Mouse (Mus musculus) hindbrain, embryonic 14.5 days (tissue): ENCODE measurements at regions not wholly inside any gene's neighbourhood (a gene's known extent, or its start where the extent isn't known, plus 50 kb on each side); places are given as distances from the start of the nearest gene placed in this dataset.

ENCODE experiments used
- ATAC-seq: fragments of 200-750 bp; cut with Nextera tagmentation; 2 replicates; pipeline ENCODE4 v1.8.0; 2017; ENCODE audit warnings: moderate number of reproducible peaks, mild to moderate bottlenecking, moderate TSS enrichment, moderate library complexity; ENCODE audit not compliant: low FRiP score
- DNase-seq: peaks from one replicate; pipeline ENCODE4 v3.0.0-alpha.2; 2015; ENCODE audit warnings: low spot score
- H3K27ac ChIP-seq: fragments of 300-500 bp; sonication (generic); 2 replicates; pipeline ENCODE4 v1.5.1; 2014; ENCODE audit warnings: mild to moderate bottlenecking, moderate library complexity
- H3K27me3 ChIP-seq: fragments of 300-500 bp; sonication (generic); 2 replicates; pipeline ENCODE4 v1.6.1; 2014; ENCODE audit warnings: mild to moderate bottlenecking, low read length, mixed read lengths; ENCODE audit not compliant: control insufficient read depth, insufficient read depth
- H3K36me3 ChIP-seq: fragments of 300-500 bp; sonication (generic); replicated peaks from 2 replicates; pipeline ENCODE4 v1.6.1; 2014; ENCODE audit not compliant: control insufficient read depth, insufficient read depth
- H3K4me1 ChIP-seq: fragments of 300-500 bp; sonication (generic); replicated peaks from 2 replicates; pipeline ENCODE4 v1.6.1; 2014; ENCODE audit warnings: antibody characterized with exemption, low read length, mixed read lengths; ENCODE audit not compliant: control insufficient read depth, insufficient read depth
- H3K4me2 ChIP-seq: fragments of 300-500 bp; sonication (generic); replicated peaks from 2 replicates; pipeline ENCODE4 v1.6.1; 2014; ENCODE audit warnings: mild to moderate bottlenecking, moderate library complexity
- H3K4me3 ChIP-seq: fragments of 300-500 bp; sonication (generic); replicated peaks from 2 replicates; pipeline ENCODE4 v1.5.1; 2014; ENCODE audit warnings: mild to moderate bottlenecking, low read length
- H3K9ac ChIP-seq: fragments of 300-500 bp; sonication (generic); 2 replicates; pipeline ENCODE4 v1.6.1; 2014
- H3K9me3 ChIP-seq: fragments of 300-500 bp; sonication (generic); 2 replicates; pipeline ENCODE4 v1.6.1; 2016; ENCODE audit warnings: low read length; ENCODE audit not compliant: control insufficient read depth
- WGBS: fragments of 180-500 bp; shearing (Covaris S2); extraction: QIAGEN DNeasy Blood & Tissue Kit; methylation state at CpG from one replicate; pipeline ENCODE4 v1.1.7; 2014; 5-methylcytosine and 5-hydroxymethylcytosine counted together

GRCm38 (mm10) chr11:64800246-64801121 is 178.4 kb upstream of the Elac2 start:
- 42% methylated on average over 21 of the region's 21 CpGs for WGBS
- Histone ChIP-seq H3K4me2 (peak overlapping the region; percentile 27; the same call in 1 of the 2 replicates), H3K27me3 (no peaks in the 10 kb centered on the region), H3K4me3 (no peak overlapping the region), H3K4me1 (peaks cover 11% of the 10 kb centered on the region; the same call in 1 of the 2 replicates), H3K9ac (no peak overlapping the region), H3K36me3 (no peaks in the 10 kb centered on the region), H3K9me3 (no peaks in the 10 kb centered on the region), H3K27ac (no peak overlapping the region)
- no peak for ATAC-seq
- peak; percentile 32 for DNase-seq

DNA sequence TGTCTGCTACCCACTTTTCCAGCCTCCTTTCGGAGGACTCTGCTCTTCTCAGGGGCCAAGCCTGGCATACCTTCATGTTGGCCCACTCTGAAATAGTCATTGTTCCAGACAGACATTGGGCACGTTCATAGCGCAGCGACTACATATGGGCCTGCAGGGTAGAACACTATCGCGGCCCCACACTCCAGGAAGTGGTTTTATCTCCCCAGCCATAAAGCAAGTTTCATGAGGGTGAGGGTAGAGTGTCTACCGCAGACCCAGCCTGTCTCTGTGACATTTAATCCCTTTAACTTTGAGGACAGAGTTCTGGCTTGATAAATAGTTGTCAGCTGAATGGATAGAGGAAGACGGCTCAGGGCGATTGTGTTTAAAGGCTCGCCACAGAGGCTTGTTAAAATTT is 177.5 kb upstream of the Elac2 start:
- H3K27me3 ChIP-seq = no peaks in the 10 kb centered on the region
- no peaks in the 10 kb centered on the region for H3K9me3 ChIP-seq
- DNase-seq (no peak), ATAC-seq (no peak)
- no peak overlapping the region for H3K9ac ChIP-seq
- 61% methylated on average over 10 of the region's 10 CpGs for WGBS
- H3K27ac ChIP-seq = no peak overlapping the region
- H3K4me3 ChIP-seq = no peak overlapping the region
- peaks cover 11% of the 10 kb centered on the region; the same call in 1 of the 2 replicates for H3K4me1 ChIP-seq
- H3K36me3 ChIP-seq = no peaks in the 10 kb centered on the region
- H3K4me2 ChIP-seq = no peak overlapping the region

DNA sequence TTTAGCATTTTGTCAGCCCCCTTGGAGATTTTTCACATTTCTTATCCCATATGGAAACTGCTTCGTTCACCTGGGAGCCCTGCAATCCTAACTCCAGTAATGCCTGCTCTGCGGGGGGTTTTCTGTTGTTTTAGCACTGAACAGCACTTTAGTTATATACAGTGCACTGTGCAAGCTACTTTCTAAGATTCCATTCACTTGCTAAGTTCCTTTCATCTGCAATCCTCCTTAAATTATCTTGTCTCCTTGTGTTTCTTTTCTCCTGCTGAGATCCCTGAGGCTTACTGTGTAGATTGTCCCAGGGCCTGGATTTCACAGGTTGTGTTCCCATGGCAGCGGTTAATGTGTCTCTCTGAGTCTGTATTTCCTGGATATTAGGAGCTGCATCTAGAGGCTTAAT is 173.3 kb upstream of the Elac2 start:
- no peaks in the 10 kb centered on the region for H3K36me3 ChIP-seq
- peaks cover 5% of the 10 kb centered on the region; the same call in 1 of the 2 replicates for H3K4me1 ChIP-seq
- DNase-seq (no peak), ATAC-seq (no peak)
- H3K9me3 ChIP-seq = no peaks in the 10 kb centered on the region
- H3K9ac ChIP-seq = no peak overlapping the region
- no peaks in the 10 kb centered on the region for H3K27me3 ChIP-seq
- no peak overlapping the region for H3K4me3 ChIP-seq
- no peak overlapping the region for H3K27ac ChIP-seq
- H3K4me2 ChIP-seq = no peak overlapping the region
- 75% methylated on average over 3 of the region's 3 CpGs for WGBS

DNA sequence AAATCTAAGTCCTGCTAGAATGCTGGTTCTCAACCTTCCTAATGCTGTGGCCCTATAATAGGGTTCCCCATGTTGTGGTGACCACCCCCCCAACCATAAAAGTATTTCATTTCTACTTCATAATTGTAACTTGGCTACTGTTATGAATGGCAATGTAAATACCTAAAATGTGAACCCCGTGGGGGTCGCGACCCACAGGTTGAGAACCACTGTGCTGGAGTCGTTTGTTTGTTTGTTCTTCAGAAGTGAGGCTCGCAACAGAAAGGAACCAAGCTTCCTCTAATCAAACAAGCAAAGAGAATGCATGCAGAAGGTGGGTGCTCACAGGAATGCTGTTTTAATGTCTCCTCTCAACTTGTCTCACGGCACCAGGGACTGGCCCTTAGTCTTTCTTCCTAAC is 166.4 kb upstream of the Elac2 start:
- no peak overlapping the region for H3K4me2 ChIP-seq
- no peak overlapping the region for H3K4me3 ChIP-seq
- no peaks in the 10 kb centered on the region for H3K4me1 ChIP-seq
- ATAC-seq = no peak
- no peaks in the 10 kb centered on the region for H3K9me3 ChIP-seq
- no peaks in the 10 kb centered on the region for H3K27me3 ChIP-seq
- DNase-seq = no peak
- no peak overlapping the region for H3K9ac ChIP-seq
- H3K36me3 ChIP-seq = no peaks in the 10 kb centered on the region
- WGBS = 80% methylated on average over 6 of the region's 6 CpGs
- no peak overlapping the region for H3K27ac ChIP-seq

DNA sequence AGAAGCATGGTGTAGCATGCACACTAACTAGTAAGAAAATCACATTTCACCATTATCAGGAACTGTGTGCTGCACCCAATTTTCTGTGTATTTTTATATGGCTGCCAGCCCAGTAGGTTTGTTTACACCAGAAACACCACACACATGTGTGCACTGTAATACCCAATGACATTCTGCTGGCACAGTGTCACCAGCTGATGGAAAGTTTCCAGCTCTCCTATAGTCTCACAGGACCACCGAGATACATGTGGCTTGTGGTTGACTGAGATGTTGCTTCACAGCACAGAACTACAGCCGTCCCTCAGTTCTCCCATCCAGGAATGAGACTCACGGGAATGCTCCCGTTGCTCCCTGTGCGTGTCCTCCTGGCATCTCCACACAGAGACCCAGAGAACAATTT is 149.4 kb upstream of the Elac2 start:
- Histone ChIP-seq H3K4me2 (no peak overlapping the region), H3K9ac (no peak overlapping the region), H3K4me3 (no peak overlapping the region), H3K4me1 (no peaks in the 10 kb centered on the region), H3K27me3 (no peaks in the 10 kb centered on the region), H3K27ac (no peak overlapping the region), H3K9me3 (no peaks in the 10 kb centered on the region), H3K36me3 (no peaks in the 10 kb centered on the region)
- no peak for ATAC-seq
- WGBS = 81% methylated on average over 5 of the region's 5 CpGs
- no peak for DNase-seq

DNA sequence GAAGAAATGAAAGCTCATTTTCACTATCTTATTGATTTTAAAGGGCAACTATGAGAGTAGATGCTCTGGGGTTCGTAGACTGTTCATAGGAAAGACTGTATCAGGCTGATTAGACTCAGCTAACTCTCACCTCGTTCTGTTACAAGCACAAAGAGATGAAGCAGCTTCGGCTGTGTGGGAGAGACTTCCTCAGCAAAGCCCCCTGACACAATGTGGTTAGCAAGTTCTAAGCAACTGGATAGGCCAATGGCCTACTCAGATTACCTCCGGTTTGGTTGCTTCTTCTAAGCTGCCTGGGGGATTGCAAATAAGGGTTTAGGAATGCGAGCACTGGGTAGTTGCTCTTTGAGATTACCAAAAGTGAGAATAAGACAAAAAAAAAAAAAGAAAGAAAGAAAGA is 146.4 kb upstream of the Elac2 start:
- Histone ChIP-seq H3K4me1 (no peaks in the 10 kb centered on the region), H3K9me3 (no peaks in the 10 kb centered on the region), H3K4me3 (no peak overlapping the region), H3K27me3 (no peaks in the 10 kb centered on the region), H3K9ac (no peak overlapping the region), H3K4me2 (no peak overlapping the region), H3K27ac (no peak overlapping the region), H3K36me3 (no peaks in the 10 kb centered on the region)
- WGBS = 71% methylated on average over 5 of the region's 5 CpGs
- DNase-seq = no peak
- ATAC-seq = no peak

DNA sequence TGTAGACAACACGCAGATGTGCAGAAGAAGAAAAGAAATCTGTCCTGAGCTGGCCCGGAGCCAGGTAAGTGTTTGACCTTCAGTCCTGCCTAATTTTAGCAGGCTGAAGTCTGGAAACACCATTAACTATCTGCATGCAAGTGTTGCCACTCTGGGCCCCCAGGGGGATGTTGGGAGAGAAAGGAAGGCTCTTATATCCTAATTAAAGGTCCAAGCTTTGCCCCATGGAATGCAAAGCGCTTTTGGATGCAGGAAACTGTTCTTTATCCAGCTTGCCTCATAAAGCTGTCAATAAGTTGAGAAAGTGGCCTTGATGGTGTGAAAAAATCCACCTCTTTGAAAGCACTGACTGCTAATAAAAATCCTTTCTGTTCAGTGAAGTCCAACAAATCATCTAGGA is 145.1 kb upstream of the Elac2 start:
- Histone ChIP-seq H3K4me1 (no peaks in the 10 kb centered on the region), H3K36me3 (no peaks in the 10 kb centered on the region), H3K27ac (no peak overlapping the region), H3K4me2 (no peak overlapping the region), H3K4me3 (no peak overlapping the region), H3K27me3 (no peaks in the 10 kb centered on the region), H3K9me3 (no peaks in the 10 kb centered on the region), H3K9ac (no peak overlapping the region)
- WGBS = 79% methylated on average over 3 of the region's 3 CpGs
- DNase-seq (no peak), ATAC-seq (no peak)

GRCm38 (mm10) chr11:64836771-64837170 is 142.1 kb upstream of the Elac2 start:
- DNase-seq = no peak
- Histone ChIP-seq H3K27ac (no peak overlapping the region), H3K4me1 (no peaks in the 10 kb centered on the region), H3K9me3 (no peaks in the 10 kb centered on the region), H3K27me3 (no peaks in the 10 kb centered on the region), H3K9ac (no peak overlapping the region), H3K36me3 (no peaks in the 10 kb centered on the region), H3K4me3 (no peak overlapping the region), H3K4me2 (no peak overlapping the region)
- 93% methylated on average over 8 of the region's 8 CpGs for WGBS
- no peak for ATAC-seq

DNA sequence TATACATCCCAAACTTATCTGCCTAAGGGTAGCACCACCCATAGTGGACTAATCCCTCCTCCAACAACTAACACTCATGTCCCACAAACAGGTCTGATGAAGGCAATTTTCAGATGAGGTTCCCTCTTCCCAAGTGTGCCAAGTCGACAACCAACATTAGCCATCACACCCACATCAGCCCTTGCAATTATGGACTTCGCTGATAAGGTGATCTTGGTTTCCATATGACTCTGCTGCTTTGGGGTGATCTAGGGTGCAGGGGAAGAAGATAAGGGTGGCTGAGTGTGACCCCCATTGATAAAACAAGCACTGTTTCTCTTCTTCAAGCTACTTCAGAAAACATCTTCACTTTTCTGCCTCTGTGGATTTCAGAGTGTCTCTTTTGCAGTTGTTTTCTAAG is 137.7 kb upstream of the Elac2 start:
- Histone ChIP-seq H3K4me1 (no peaks in the 10 kb centered on the region), H3K9ac (no peak overlapping the region), H3K36me3 (no peaks in the 10 kb centered on the region), H3K27me3 (no peaks in the 10 kb centered on the region), H3K4me2 (no peak overlapping the region), H3K27ac (no peak overlapping the region), H3K9me3 (no peaks in the 10 kb centered on the region), H3K4me3 (no peak overlapping the region)
- ATAC-seq (no peak), DNase-seq (no peak)
- WGBS = 100% methylated on average over 2 of the region's 2 CpGs
